26 mouse cellular contexts compared by ENCODE assay signal in genomic region chr1:71681306-71681705, GRCm38 (mm10). TPM values are rescaled to one million over a fixed set of nuclear protein-coding genes. Genes with fewer than 3 reads are reported as not detected.
DNase-seq lines count a peak whose midpoint lies in the region; ATAC-seq and TF ChIP-seq lines count a peak whose summit lies in the region.
"Had no signal": no experiment of that assay in that cellular context is flagged by ENCODE, and none has a peak within 500 bp of the region (broad histone marks: within the 10 kb centered on the region; RNA-seq: fewer than 3 reads in every experiment).

No protein-coding gene starts in this region.

- H3K9ac ChIP-seq in heart, embryonic 11.5 days (ENCODE audit: low read depth, low read length): no peak overlapping the region
- H3K9ac ChIP-seq in stomach, embryonic 15.5 days: no peak overlapping the region
- no peak overlapping the region for H3K9ac ChIP-seq in stomach, postnatal 0 days (ENCODE audit: low read length)
- H3K9ac ChIP-seq in liver, embryonic 14.5 days (replicated peaks): no peak overlapping the region
- H3K9ac ChIP-seq: forebrain, embryonic 13.5 days; hindbrain, embryonic 13.5 days; limb, embryonic 13.5 days; lung, embryonic 14.5 days; midbrain, embryonic 15.5 days had no signal

- H3K27ac ChIP-seq in heart, embryonic 11.5 days (ENCODE audit: low read depth, low read length): peak overlapping the region; percentile 18; the same call in 1 of the 2 replicates
- no peak overlapping the region for H3K27ac ChIP-seq in stomach, embryonic 15.5 days
- H3K27ac ChIP-seq in stomach, postnatal 0 days (replicated peaks): no peak overlapping the region
- H3K27ac ChIP-seq in liver, embryonic 14.5 days: no peak overlapping the region
- H3K27ac ChIP-seq: forebrain, embryonic 13.5 days; hindbrain, embryonic 13.5 days; limb, embryonic 13.5 days; midbrain, embryonic 15.5 days had no signal

- H3K36me3 ChIP-seq in heart, embryonic 11.5 days (ENCODE audit: control insufficient read depth, insufficient read depth, low read length): no peaks in the 10 kb centered on the region
- no peaks in the 10 kb centered on the region for H3K36me3 ChIP-seq in stomach, embryonic 15.5 days
- H3K36me3 ChIP-seq in stomach, postnatal 0 days (ENCODE audit: control insufficient read depth, insufficient read depth, low read length): no peaks in the 10 kb centered on the region
- H3K36me3 ChIP-seq in liver, embryonic 14.5 days (replicated peaks; ENCODE audit: control insufficient read depth, insufficient read depth, low read depth): no peaks in the 10 kb centered on the region
- H3K36me3 ChIP-seq: hindbrain, embryonic 13.5 days; limb, embryonic 13.5 days; midbrain, embryonic 15.5 days had no signal

- no peak overlapping the region for H3K4me3 ChIP-seq in heart, embryonic 11.5 days (ENCODE audit: low read depth, low read length)
- H3K4me3 ChIP-seq in stomach, embryonic 15.5 days (replicated peaks): no peak overlapping the region
- no peak overlapping the region for H3K4me3 ChIP-seq in stomach, postnatal 0 days (ENCODE audit: low read depth, low read length)
- H3K4me3 ChIP-seq in liver, embryonic 14.5 days (ENCODE audit: insufficient read depth in 1 of 2, low read depth in 2 of 2, low read length in 2 of 2): no peak overlapping the region
- H3K4me3 ChIP-seq: erythroblast, embryonic 14.5 days; forebrain, embryonic 13.5 days; hindbrain, embryonic 13.5 days; limb, embryonic 13.5 days; megakaryocyte, embryonic 14.5 days; midbrain, embryonic 15.5 days; myocyte had no signal

- no peak for TF ChIP-seq CTCF in stomach, postnatal 0 days (IDR thresholded peaks at IDR 0.05; ENCODE audit: low read depth)
- TF ChIP-seq CTCF in liver, embryonic 14.5 days (IDR thresholded peaks at IDR 0.05; ENCODE audit: low read depth): no peak

- 10% methylated on average over 2 of the region's 2 CpGs for WGBS in heart, embryonic 11.5 days (ENCODE audit: insufficient replicate concordance)
- WGBS in stomach, embryonic 15.5 days: 32% methylated on average over 2 of the region's 2 CpGs
- WGBS in stomach, postnatal 0 days: 47% methylated on average over 2 of the region's 2 CpGs
- WGBS in liver, embryonic 14.5 days (ENCODE audit: insufficient replicate concordance): 10% methylated on average over 2 of the region's 2 CpGs

- H3K9me3 ChIP-seq in heart, embryonic 11.5 days (replicated peaks; ENCODE audit: control insufficient read depth, low read length): no peaks in the 10 kb centered on the region
- no peaks in the 10 kb centered on the region for H3K9me3 ChIP-seq in stomach, embryonic 15.5 days
- H3K9me3 ChIP-seq in stomach, postnatal 0 days (ENCODE audit: control insufficient read depth, low read length): no peaks in the 10 kb centered on the region
- no peaks in the 10 kb centered on the region for H3K9me3 ChIP-seq in liver, embryonic 14.5 days (ENCODE audit: control insufficient read depth, low read length)
- H3K9me3 ChIP-seq: forebrain, embryonic 13.5 days; hindbrain, embryonic 13.5 days; limb, embryonic 13.5 days; midbrain, embryonic 15.5 days had no signal

- ATAC-seq in heart, embryonic 11.5 days (replicated peaks; ENCODE audit: insufficient number of reproducible peaks, low FRiP score, low TSS enrichment): peak; percentile 88
- ATAC-seq in stomach, embryonic 15.5 days (ENCODE audit: insufficient read depth, low FRiP score, low read depth): peak; percentile 39; the same call in 1 of the 2 replicates
- ATAC-seq in stomach, postnatal 0 days (ENCODE audit: low FRiP score, low TSS enrichment): no peak
- ATAC-seq in liver, embryonic 14.5 days (ENCODE audit: insufficient read depth): peak; percentile 80
- ATAC-seq: CD4-positive, CD25-positive, alpha-beta regulatory T cell, adult 4 months; forebrain, embryonic 13.5 days; midbrain, embryonic 15.5 days had no signal

- DNase-seq in heart, adult 18-20 months: no peak
- DNase-seq in stomach, postnatal 0 days (ENCODE audit: low spot score): no peak
- no peak for DNase-seq in liver, embryonic 14.5 days (ENCODE audit: low read depth in 3 of 3, low spot score in 3 of 3)
- no peak for DNase-seq in lung, postnatal 4 days
- no peak for DNase-seq in urinary bladder, postnatal 25 days (ENCODE audit: low spot score)
- DNase-seq: adrenal gland, postnatal 36 days; cerebellum, adult 9-10 months; gastrocnemius, postnatal 36 days; kidney, adult 9 months; kidney, postnatal 36 days; layer of hippocampus, postnatal 36 days; lung, embryonic 14.5 days; right cerebral cortex, adult 18-20 months; right cerebral cortex, postnatal 4 days; thymus, adult 2 months; thymus, postnatal 4 days had no signal

- H3K4me1 ChIP-seq in heart, embryonic 11.5 days (ENCODE audit: control insufficient read depth, insufficient read depth, low read length): peaks cover 13% of the 10 kb centered on the region; the same call in 1 of the 2 replicates
- no peaks in the 10 kb centered on the region for H3K4me1 ChIP-seq in stomach, embryonic 15.5 days
- no peaks in the 10 kb centered on the region for H3K4me1 ChIP-seq in stomach, postnatal 0 days (replicated peaks; ENCODE audit: control insufficient read depth, insufficient read depth)
- H3K4me1 ChIP-seq in liver, embryonic 14.5 days (replicated peaks; ENCODE audit: control insufficient read depth in 2 of 2, insufficient read depth in 2 of 2, low read length in 1 of 2): peaks cover 6 to 14% of the 10 kb centered on the region in 2 experiments; a peak in 3 of 4 replicates
- H3K4me1 ChIP-seq: forebrain, embryonic 13.5 days; hindbrain, embryonic 13.5 days; megakaryocyte, embryonic 14.5 days had no signal

- H3K27me3 ChIP-seq in heart, embryonic 11.5 days (ENCODE audit: control insufficient read depth, insufficient read depth, low read length): no peaks in the 10 kb centered on the region
- no peaks in the 10 kb centered on the region for H3K27me3 ChIP-seq in stomach, embryonic 15.5 days (replicated peaks)
- no peaks in the 10 kb centered on the region for H3K27me3 ChIP-seq in stomach, postnatal 0 days (ENCODE audit: control insufficient read depth, insufficient read depth, low read length)
- H3K27me3 ChIP-seq in liver, embryonic 14.5 days (ENCODE audit: control insufficient read depth, insufficient read depth, low read length): no peaks in the 10 kb centered on the region
- H3K27me3 ChIP-seq: forebrain, embryonic 13.5 days; hindbrain, embryonic 13.5 days; limb, embryonic 13.5 days; megakaryocyte, embryonic 14.5 days; midbrain, embryonic 15.5 days had no signal

- no peak overlapping the region for H3K4me2 ChIP-seq in heart, embryonic 11.5 days
- no peak overlapping the region for H3K4me2 ChIP-seq in stomach, embryonic 15.5 days
- H3K4me2 ChIP-seq in stomach, postnatal 0 days (replicated peaks; ENCODE audit: low read depth): no peak overlapping the region
- no peak overlapping the region for H3K4me2 ChIP-seq in liver, embryonic 14.5 days (ENCODE audit: low read depth)
- H3K4me2 ChIP-seq: forebrain, embryonic 13.5 days; hindbrain, embryonic 13.5 days; limb, embryonic 13.5 days; lung, embryonic 14.5 days; midbrain, embryonic 15.5 days had no signal

- no peak for TF ChIP-seq EP300 in stomach, postnatal 0 days (optimal IDR thresholded peaks at IDR 0.05)
- peak; percentile 34 for TF ChIP-seq EP300 in liver, embryonic 14.5 days (IDR thresholded peaks at IDR 0.05; ENCODE audit: low read depth)

RNA-seq across cellular contexts. Expression of gene Fn1, which starts 28.3 kb away (rescaled TPM):
- polyA plus RNA-seq in heart, embryonic 11.5 days (2014; fragmentation: Nextera tagmentation; extraction: Ambion mirVana): 332 and 395 TPM in 2 replicates
- total RNA-seq in heart, adult 18-20 months (2021): 10 to 100 TPM; 48.4 to 59.7 TPM
- 117 and 124 TPM in 2 replicates for polyA plus RNA-seq in stomach, embryonic 15.5 days (2015; fragmentation: Nextera tagmentation; extraction: Ambion mirVana)
- 65.1 and 74.2 TPM in 2 replicates for polyA plus RNA-seq in stomach, postnatal 0 days (2015; fragmentation: Nextera tagmentation; extraction: Ambion mirVana)
- 71.4 and 99.5 TPM in 2 replicates for polyA plus RNA-seq in liver, embryonic 14.5 days (2012; rRNA removed)
- polyA plus RNA-seq in liver, embryonic 14.5 days (2014; fragmentation: Nextera tagmentation; extraction: Ambion mirVana): 78.8 and 84.7 TPM in 2 replicates
